Mouse (Mus musculus) ovary, postnatal 10 days (tissue): ENCODE results near the gene Hamp.

Source experiments
- DNase-seq: peaks from one replicate; pipeline ENCODE4 v3.0.0; 2022; ENCODE audit warnings: low spot score

The Hamp gene

DNA sequence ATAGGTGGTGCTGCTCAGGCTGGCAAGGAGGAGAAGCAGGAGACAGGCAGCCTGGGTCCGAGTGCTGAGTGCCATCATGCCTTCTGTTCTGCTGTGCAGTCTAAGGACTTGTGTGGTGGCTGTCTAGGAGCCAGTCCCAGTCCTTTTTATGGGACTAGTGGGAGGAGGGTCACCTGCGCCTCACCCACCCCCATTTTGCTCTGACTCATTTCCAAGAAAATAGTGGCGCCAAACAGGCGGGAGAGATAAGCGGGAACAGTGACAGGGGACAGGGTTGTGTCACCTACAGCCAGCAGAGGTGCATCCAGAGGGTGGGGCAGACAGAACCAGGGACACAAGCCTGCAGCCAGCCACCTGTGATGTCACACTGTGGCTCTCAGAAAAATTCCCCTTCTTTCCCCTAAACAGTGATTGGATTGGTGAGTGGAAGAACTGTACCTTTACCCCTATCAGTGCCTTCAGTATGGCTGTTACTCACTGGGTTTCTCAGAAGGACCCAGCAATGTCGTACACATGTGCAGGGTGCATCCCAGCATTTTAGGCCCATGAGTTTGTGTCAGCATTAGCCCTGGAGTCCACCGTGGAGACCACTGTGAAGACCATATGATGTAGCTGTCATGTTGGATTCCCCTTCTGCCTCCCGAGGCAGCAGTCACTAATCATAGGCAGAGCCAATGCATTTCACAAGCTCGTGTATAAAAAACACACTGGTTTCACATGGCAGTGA, at the start of gene Hamp:
TSS of gene Hamp (minus strand) at position 124 of the 727 bp plus-strand sequence.
- DNase-seq = no peak

DNA sequence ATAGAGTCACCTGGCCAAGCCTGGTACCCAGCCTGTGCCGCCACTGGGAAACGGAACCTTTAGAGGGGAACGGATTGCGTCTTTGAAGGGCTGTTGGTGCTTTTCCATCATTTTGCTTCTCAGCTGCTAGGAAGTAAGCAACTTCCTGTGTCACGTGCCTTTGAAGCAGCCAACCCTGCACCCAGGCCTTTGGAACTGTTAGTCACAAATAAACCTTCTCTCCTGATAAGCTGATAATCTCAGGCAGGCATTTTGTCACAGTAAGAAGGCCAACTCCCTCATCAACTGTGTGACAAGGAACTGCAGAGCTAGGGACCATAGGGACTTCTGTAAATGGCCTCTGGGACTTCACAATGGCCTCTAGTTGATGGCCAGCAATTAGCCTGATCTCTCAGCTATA, 48.3 kb upstream of the Hamp start:
- DNase-seq = no peak

DNA sequence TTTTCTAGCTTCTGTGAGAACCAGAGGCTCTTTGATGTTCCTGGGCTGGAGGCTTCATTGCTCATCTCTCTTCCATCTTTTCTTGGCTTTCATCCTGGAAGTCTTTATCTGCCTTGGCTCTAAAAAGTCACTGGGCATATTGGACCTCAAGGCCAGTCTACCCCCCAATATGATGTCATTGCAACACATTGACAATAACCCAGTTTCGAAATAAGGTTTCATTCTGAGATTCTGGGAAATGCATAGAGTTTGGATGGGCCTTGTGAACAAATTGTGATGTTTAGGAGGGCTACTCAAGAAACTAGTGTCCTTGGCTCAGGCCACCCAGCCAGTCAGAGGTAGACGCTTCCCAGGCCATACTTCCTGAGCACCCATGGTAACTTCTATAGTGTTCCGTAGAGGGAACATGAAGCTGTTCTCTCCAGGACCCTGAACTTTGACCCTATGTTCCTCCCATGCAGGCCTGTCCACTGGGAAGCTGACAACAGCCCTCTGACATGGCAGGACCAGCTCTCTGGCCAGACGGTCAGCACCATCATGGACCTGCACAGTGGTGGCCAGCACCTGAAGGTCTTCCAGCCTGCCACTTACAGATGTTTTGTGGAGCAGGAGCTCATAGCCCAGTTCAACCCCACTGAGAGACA, 44.8 kb upstream of the Hamp start:
- DNase-seq = no peak

DNA sequence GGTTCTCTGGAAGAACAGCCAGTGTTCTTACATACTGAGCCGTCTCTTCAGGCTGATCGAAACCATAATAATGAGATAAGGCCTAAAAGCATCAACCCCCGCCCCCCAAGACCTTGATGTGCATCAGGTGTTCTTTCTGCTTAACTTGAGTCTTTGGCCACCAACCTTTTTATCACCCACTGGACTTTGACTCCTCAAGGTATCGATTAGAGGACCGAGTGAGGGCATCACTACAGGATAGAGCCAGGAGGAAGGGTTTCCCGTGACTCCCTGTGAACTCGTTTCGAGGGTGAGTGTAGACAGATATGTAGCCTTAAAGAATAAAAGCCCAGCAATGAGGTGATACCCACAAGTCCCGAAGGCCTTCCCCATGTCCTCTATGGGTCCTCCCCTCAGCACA, 41.5 kb upstream of the Hamp start:
- no peak for DNase-seq

DNA sequence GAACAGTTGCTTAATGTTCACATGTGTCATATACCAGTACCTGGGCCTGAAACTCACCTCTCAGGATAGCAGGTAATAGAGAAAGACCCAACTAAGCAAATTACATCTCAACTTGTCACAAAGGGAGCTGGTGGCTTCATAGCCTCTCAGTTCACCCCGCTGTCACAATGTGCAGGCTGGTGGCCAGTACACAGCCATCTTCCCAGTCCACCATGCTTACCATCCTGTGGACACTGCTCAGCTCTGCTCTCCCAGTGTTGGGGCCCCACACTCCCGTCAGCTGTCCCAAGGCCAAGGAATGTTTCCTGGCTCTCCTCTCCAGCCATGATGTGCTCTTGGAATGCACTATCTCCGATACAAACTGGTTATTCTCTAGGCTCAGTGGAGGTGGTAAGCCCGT, 37.9 kb upstream of the Hamp start:
- DNase-seq = no peak

DNA sequence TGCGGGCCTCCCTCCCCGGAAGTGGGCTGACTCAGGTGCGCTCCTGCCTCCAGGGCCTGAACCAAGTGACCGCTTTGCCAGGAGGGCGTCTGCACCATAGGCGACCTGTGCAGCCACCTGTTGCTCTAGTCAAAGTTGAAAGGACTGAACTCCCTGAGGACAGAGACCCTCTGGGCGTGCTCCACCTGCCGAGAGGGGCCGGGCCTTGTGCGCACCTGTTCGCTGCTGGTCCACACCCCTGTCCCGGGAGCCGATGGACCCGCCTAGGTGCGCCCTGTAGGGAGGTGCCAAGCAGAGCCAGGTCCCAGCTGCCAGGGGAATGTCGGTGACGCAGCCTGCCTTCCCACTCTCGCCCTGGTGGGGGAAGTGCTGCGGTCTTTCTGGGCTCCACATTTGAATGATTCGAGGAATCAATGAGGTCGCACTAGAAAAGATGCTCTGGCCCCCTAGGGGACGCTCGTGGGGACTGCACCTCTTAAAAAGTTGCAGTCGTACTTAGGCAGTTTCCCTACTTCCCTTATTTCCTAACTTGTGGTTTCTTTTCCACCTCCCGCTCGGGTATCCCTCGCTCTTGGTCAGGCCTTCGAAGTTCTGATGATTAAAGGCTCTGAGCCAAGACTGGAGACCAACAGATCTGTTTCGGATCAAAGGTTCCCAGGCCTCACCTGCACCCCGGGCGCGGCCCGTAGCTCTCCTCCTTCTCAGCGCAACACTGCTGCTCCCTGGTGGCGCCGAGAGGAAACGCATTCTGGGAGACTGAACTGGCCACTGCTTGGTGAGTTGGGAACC, 29.9 kb upstream of the Hamp start, which contains the start of gene Fam187b:
TSS of gene Fam187b (plus strand) at position 290 of the 789 bp plus-strand sequence.
- DNase-seq = peak; percentile 84

DNA sequence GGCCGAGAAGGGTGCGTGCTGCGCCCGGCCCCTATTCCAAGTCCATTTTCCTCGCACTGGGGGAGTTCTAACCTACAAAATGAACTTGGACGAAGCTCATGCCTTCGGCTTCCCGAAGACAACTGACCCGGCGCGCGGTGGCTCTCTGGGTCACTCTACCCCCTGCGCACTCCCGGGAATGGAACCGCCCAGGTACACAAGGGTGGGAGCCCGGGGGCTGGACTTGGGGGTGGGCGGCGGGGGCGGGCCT, 29.3 kb upstream of the Hamp start, which contains the start of gene Lsr:
TSS of gene Lsr (minus strand) at position 214 of the 250 bp plus-strand sequence.
- no peak for DNase-seq

DNA sequence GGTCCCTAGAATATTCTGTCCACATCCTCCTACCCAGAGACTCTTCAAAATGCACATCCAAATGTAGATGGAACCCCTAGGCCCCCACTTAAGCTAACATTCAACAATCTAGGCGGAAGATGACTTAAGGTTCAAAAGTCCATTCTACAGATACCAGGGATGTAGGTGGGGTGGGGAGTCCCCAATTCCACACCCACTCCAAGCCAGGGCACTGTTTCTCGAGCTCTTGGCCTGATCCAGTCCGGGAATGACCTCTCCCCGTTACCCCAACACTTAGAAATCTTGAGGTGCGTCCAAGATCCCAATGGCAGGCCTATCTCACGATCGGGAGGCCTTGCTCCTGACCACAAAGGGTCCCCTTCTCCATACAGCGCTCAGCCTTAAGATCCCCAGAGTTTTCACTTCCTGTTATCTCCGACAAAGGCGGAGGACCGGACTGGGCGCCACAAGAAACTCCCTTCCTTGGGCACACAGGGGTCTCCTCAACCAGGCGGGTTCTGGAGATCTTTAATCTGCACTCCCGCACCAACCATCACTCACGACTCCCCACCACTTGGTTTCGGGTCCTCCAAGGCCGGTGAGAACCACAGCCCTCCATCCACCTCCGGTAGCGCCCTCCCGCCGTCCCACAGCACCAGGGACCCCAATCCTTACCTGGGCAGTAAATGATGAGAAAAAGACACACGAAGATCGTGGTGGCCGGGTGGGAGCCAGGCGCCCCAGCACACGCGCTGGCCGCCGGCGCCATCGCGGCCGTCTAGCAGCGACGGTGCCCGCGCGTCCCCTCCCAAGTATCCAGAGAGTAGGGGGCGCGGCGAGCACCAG, 28.8 kb upstream of the Hamp start:
- DNase-seq = no peak

DNA sequence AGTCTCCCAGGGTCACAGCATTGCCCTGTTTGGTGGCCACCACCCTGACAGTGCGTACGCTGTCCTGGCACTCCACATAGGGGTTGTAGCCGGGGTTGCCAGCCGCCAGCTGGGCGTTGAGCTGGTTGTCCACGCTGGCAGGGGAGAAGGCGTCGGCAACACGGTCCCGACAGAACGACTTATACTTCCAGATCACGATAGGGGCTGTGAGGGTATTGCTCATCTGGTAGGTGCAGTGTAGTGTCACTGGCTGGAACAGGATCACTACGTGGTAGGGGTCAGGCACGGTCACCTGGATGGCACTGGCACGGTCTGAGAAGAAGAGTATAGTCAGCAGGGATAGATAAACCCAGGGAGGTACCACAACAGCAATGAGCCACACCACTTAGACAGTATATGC, 28.1 kb upstream of the Hamp start:
- no peak for DNase-seq

DNA sequence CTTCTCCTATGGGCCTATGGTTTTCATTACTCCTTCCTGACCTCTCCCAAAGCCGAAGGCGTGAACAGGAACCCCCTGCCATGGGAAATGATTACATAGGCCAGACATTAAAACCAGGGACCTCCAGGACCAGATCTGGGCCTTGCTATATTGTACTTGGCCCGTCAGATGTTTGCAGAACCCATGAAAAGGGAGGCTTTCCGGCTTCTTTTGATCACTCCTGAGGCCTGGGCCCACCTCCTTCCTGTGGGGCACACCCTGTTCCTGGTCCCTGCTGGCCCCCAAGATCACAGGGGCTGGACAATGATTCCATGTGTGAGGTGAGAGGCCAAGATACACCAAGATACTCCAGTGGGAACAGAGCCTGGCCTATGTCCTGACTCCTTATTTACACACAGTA, 25.3 kb upstream of the Hamp start:
- DNase-seq = no peak

DNA sequence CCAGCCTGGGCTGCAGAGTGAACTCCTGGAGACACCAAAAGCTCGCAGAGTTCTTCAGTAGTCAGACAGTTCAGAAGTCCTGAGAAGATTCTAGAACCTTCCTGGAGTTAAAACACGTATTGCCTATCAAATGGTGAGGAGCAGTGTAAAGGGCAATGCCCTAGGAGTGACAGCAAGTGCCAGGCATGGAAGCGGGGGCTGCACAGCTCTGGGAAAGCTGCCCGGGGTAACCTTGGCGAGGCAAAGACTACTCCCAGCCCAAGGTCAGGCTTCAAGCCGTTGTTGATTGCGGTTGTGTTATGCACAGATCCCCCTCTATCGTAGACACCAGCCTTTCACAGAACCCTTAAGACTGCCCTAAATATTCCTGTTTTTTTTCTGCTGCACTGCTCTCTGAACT, 24.8 kb upstream of the Hamp start:
- no peak for DNase-seq

DNA sequence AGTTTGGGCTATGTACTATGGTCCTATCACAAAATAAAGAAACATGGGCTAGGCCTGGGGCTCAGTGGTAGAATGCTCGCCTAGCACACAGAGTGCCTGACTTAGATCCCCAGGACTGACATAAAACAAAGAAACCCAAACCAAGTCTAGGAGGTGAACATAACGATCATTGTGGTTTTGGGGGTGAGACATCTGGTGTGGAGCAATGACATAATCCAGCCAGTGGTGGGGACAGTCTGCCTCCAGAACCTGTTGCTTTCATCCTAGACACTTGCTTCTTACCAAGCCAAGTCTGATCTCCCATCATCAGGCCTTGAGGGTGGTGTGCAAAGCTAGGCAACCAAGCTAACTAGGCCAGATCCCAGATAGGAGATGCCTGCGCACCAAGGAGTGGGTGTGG, 22.8 kb upstream of the Hamp start:
- DNase-seq = no peak

DNA sequence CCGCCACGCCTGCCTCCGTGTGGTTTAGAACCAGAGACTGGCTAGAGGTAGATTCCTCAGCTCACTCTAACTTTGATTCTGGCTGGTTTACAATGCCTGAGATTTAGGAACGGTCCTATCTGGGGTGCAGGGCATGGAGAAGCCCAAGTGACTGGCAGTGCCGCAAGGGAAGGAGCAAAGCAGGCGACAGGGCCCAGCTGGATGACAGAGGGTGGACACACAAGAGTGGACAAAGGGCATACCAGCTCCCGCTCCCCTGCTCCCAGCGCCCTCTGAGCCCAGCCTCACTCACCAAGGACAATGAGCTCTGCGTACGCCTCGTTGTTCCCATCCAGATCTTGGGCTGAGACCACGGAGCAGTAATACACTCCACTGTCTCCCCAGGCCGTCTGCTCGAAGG, 21.8 kb upstream of the Hamp start:
- DNase-seq = no peak

DNA sequence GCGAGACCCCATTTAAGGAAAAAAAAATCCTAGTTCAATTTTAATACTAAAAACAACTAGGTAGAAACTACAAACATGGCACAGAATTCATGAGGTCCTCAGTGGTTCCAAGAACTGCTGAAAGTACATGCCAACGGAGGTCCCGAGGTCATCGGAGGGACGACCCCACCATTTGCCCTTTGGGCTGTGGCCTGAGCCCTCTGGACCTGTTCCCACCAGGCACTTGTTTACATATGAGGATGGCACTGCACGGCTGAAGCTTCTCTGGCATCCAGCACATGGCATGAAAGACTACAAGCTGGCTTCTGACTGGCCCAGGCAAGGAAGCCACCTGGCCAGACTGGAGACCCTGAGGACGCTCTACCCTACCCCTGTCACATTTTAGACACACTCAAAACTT, 20.5 kb upstream of the Hamp start:
- no peak for DNase-seq

DNA sequence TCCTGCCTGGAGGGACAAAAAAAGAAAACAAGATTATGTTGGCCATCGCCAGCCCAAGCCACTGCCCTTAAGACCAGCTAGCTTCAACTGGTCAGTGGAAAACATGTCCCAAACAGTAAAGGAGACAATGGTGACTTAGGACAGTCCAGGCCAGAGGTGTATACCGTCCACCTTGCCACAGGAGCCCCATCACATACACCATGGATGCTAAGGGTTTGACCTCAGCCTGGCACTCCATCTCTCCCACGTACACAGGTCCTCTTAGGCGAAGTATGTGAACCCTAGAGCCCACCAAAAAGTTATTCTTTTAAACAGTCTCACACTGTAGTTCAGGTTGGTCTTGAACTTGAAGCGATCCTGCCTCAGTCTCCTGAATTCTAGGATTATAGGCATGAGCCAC, 19.0 kb upstream of the Hamp start:
- DNase-seq = no peak

DNA sequence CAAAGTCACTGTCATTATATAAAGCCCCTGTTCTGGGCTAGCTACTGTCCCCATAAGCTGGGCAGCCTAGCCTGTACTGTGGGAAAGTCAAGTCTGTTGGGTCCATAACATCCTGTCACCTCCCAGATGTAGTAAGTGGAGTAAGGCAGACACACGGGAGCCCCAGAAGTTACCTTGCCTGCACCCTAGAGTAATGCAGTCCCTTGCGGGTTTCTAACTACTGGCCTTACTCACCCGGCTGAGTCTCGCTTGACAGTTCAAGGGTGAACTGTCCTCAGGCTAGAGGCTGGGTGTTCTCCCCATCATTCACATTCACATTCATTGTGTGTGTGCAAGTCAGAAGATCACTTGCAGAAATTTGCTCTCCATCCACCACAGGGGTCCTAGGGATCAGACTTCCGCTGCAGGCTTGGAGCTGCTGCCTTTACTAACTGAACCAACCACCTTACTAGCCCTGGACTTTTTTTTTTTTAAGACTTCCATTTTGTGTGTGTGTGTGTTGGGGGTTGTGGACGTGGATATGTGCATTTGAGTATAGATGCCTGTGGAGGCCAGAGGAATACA, 16.0 kb upstream of the Hamp start:
- DNase-seq = no peak

DNA sequence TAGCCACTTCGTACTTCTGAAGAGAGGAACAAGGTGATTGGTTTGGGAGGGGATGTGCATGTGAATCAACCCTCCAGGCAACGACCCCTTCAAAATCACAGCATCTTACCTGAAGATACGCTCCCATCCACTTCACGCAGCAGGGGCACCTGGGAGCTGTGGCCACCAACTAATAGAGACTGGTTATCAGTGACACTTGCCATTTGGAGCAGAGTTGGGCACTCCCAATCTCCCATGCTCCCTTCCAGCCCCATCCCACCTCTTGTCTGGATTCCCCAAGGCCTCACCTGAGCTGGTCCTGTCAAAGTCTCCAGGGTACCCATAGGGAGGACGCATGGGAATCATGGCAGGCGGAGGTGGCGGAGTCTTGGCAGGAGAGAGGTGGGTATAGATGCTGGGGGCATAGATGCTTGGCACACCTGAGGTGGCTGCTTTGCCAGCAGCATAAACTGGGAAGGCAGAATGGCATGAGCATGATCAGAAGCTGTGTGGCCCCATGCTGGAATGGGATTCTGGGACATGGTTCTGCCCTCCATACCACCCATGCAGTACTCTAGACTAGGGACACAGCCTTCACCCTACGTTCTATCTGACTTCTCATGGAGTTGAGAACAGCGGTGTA, 15.1 kb upstream of the Hamp start:
- no peak for DNase-seq

DNA sequence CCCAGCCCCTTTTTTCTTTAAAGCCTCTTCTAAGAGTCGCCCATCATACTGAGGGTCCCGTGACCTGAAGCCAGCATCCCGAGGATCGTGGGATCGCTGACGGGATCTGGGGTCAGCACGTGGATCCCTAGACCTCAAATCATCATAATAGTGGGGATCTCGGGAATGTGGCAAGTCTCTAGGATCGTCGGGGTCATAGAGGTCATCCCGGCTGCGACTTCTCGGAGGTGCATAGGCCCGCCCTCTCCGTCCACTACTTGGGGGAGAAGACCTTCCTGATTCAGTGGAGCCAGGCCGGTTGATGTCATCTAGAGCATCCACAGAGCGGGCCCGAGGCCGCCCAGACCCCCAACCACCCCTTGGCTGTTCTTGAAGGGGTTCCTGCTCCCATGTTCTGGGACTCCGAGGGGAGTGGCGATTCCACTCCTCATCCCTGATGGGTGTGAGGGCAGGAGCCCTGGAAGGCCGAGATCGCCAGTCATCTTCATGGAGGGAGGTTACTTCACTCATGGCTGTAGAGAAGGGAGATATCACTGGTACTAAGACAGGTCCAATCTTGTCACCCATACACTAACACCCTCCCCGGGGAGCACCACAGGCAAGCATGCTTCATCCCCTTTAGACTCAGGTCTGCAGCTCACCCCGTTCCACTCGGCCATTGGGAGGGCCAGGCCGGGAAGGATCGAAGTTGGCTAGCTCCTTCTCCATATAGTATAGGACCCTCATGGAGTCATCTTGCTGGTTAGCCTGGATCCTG, 14.5 kb upstream of the Hamp start:
- no peak for DNase-seq

DNA sequence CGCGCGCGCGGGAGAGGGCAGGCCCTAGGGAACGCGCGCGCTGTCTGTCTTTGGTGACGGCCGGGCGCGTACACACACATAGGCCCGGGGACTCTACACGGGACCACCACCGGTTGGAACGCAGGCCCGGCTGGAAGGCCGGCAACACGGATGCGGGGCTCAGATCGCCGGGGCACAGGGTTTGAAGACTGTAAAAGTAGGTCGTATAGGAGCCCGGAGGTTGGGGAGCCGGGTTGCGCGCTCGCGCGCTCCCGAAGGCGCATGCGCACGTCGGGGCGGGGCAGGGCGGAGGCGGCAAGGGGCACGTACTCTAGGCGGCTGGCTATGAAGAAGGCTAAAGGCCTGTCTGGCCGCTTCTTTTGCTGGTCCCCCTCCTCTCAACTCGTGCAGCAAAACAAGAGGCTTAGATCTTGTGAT, 13.5 kb upstream of the Hamp start:
- DNase-seq = peak; percentile 94

DNA sequence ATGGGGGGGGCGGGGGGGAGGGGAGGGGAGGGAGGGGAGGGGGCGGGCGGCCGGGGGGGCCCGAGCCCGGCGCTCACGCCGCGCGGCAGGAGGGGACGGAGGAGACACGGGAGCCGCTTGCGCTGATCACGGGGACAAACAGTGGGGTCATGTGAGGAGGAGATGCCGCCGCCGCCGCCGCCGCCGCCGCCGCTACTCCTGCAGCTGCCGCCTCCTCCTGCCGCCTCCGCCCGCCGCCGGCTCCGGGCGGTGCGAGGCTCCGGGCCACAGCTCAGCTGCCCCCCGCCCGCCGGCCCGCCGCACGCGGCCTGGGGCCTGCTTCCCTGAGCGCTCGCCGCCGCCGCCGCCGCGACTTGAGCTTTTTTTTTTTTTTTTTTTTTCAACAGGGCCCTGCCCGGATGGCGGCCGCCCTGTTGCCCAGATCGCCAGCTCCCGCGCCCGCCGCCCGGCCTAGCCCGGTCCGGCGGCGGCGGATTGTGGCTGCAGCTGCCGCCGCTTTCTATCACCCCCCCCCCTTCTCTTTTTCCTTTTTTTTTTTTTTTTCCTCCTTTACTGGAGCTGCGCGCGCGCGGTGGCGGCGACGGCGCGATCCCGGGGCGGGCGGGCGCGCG, 13.0 kb upstream of the Hamp start, which contains the start of gene Usf2:
TSS of gene Usf2 (minus strand) at position 48 of the 611 bp plus-strand sequence.
- no peak for DNase-seq
